Mouse (Mus musculus) thymus, adult 2 months (tissue): Measurements from ENCODE around the gene Zfp367.

Experiments used
- CTCF ChIP-seq: fragments of 200-500 bp; IDR thresholded peaks from 2 replicates; pipeline ENCODE4 v1.5.1; 2012; ENCODE audit warnings: mild to moderate bottlenecking, control low read depth, low read length, moderate library complexity, borderline replicate concordance; ENCODE audit not compliant: control insufficient read depth, poor library complexity, insufficient read depth; ENCODE audit errors: extremely low read depth
- POLR2A ChIP-seq: fragments of 200-500 bp; IDR thresholded peaks from 2 replicates; pipeline ENCODE4 v1.6.1; 2012; ENCODE audit warnings: mild to moderate bottlenecking, low read length, control low read depth, moderate library complexity; ENCODE audit not compliant: control insufficient read depth, poor library complexity, insufficient read depth; ENCODE audit errors: extremely low read depth

- TF ChIP-seq CTCF = no peak
- TF ChIP-seq POLR2A = no peak
Measured at GRCm38 (mm10) chr13:64155171-64155571, 2.2 kb upstream of the Zfp367 start.
